Mouse (Mus musculus) mouse embryonic stem cell (cell line): Measurements from ENCODE around the gene Tmem120b.

ENCODE experiments used
- in situ Hi-C, 2 experiments: fragments of 300-500 bp; cut with MboI; formaldehyde crosslinking; loops; 1 replicate in 1 of 2; 3 replicates in 1 of 2; pipeline ENCODE4 v1.14.3; 2019 to 2020; ENCODE audit warnings: low sequenced_read_pairs in 2 of 2, low pct_unique_long_range_greater_than_20kb in 1 of 2, mixed read lengths in 1 of 2; ENCODE audit not compliant: unreplicated experiment in 1 of 2

Tmem120b gene

GRCm38 (mm10) chr5:123046916-123047315 lies 21.3 kb upstream of the Tmem120b start, which contains the start of gene Morn3:
Gene Morn3 (minus strand): TSS chr5:123047016.
- in situ Hi-C loops, result no loop called here

- in situ Hi-C loops, result no loop called here
Observed at GRCm38 (mm10) chr5:123049271-123049670, 18.9 kb upstream of the Tmem120b start.

- in situ Hi-C loops, result loop anchor here (5.0 to 10.0 kb wide), 2 partner anchors 84 to 86 kb away; no protein-coding TSS in a partner anchor
Observed at GRCm38 (mm10) chr5:123050918-123051317, 17.3 kb upstream of the Tmem120b start.

- in situ Hi-C loops, result loop anchor here (5.0 to 10.0 kb wide), 2 partner anchors 84 to 87 kb away; no protein-coding TSS in a partner anchor
Observed at GRCm38 (mm10) chr5:123051736-123052135, 16.5 kb upstream of the Tmem120b start.

- in situ Hi-C loops, result loop anchor here in 1 of 2 experiments (10.0 kb wide), 1 partner anchor 93 kb away; no protein-coding TSS in a partner anchor
Observed at GRCm38 (mm10) chr5:123057366-123058250, 10.6 kb upstream of the Tmem120b start.

GRCm38 (mm10) chr5:123058251-123059102 lies 9.7 kb upstream of the Tmem120b start:
- in situ Hi-C loops, result loop anchor here in 1 of 2 experiments (10.0 kb wide), 1 partner anchor 94 kb away; no protein-coding TSS in a partner anchor

GRCm38 (mm10) chr5:123059757-123060520 lies 8.3 kb upstream of the Tmem120b start:
- in situ Hi-C loops, result loop anchor here in 1 of 2 experiments (10.0 kb wide), 2 partner anchors 95 to 115 kb away; no protein-coding TSS in a partner anchor

GRCm38 (mm10) chr5:123060706-123061401 lies 7.4 kb upstream of the Tmem120b start:
- in situ Hi-C loops, result loop anchor here in 1 of 2 experiments (10.0 kb wide), 1 partner anchor 114 kb away; no protein-coding TSS in a partner anchor

- in situ Hi-C loops, result loop anchor here in 1 of 2 experiments (10.0 kb wide), 1 partner anchor 113 kb away; no protein-coding TSS in a partner anchor
Observed at GRCm38 (mm10) chr5:123061402-123061749, 6.8 kb upstream of the Tmem120b start.

- in situ Hi-C loops, result loop anchor here in 1 of 2 experiments (10.0 kb wide), 1 partner anchor 112 kb away; no protein-coding TSS in a partner anchor
Observed at GRCm38 (mm10) chr5:123063141-123063540, 5.1 kb upstream of the Tmem120b start.

- in situ Hi-C loops, result loop anchor here in 1 of 2 experiments (10.0 kb wide), 1 partner anchor 111 kb away; no protein-coding TSS in a partner anchor
Observed at GRCm38 (mm10) chr5:123064207-123064606, 4.0 kb upstream of the Tmem120b start.

- in situ Hi-C loops, result loop anchor here (5.0 to 10.0 kb wide), 2 partner anchors 105 to 107 kb away; no protein-coding TSS in a partner anchor
Observed at GRCm38 (mm10) chr5:123067395-123067995, 720 bp upstream of the Tmem120b start.

GRCm38 (mm10) chr5:123068714-123069113 lies 499 bp downstream of the Tmem120b start:
- in situ Hi-C loops, result loop anchor here (5.0 to 10.0 kb wide), 2 partner anchors 104 to 106 kb away; no protein-coding TSS in a partner anchor

GRCm38 (mm10) chr5:123075576-123076418 lies 7.6 kb downstream of the Tmem120b start:
- in situ Hi-C loops, result no loop called here

GRCm38 (mm10) chr5:123076419-123077281 lies 8.4 kb downstream of the Tmem120b start:
- in situ Hi-C loops, result no loop called here
